Mouse (Mus musculus) forebrain, embryonic 12.5 days (tissue): Measurements from ENCODE around the gene Ttc30b. TPM values are rescaled to one million over a fixed set of nuclear protein-coding genes. Genes with fewer than 3 reads are reported as not detected.

Experiments
- ATAC-seq: fragments of 200-750 bp; cut with Nextera tagmentation; 2 replicates; pipeline ENCODE4 v1.8.0; 2017; ENCODE audit warnings: moderate TSS enrichment; ENCODE audit not compliant: low FRiP score
- H3K27ac ChIP-seq: fragments of 300-500 bp; sonication (generic); 2 replicates; pipeline ENCODE4 v1.5.1; 2016; ENCODE audit warnings: mild to moderate bottlenecking
- H3K27me3 ChIP-seq: fragments of 300-500 bp; sonication (generic); 2 replicates; pipeline ENCODE4 v1.6.1; 2016; ENCODE audit warnings: mild to moderate bottlenecking
- H3K36me3 ChIP-seq: fragments of 300-500 bp; sonication (generic); replicated peaks from 2 replicates; pipeline ENCODE4 v1.6.1; 2016; ENCODE audit warnings: mild to moderate bottlenecking
- H3K4me1 ChIP-seq: fragments of 300-500 bp; sonication (generic); 2 replicates; pipeline ENCODE4 v1.6.1; 2016
- H3K4me2 ChIP-seq: fragments of 300-500 bp; sonication (generic); 2 replicates; pipeline ENCODE4 v1.6.1; 2016; ENCODE audit warnings: mild to moderate bottlenecking, moderate library complexity
- H3K4me3 ChIP-seq: fragments of 300-500 bp; sonication (generic); replicated peaks from 2 replicates; pipeline ENCODE4 v1.5.1; 2016; ENCODE audit warnings: mild to moderate bottlenecking
- H3K9ac ChIP-seq: fragments of 300-500 bp; sonication (generic); 2 replicates; pipeline ENCODE4 v1.6.1; 2016; ENCODE audit warnings: mild to moderate bottlenecking
- H3K9me3 ChIP-seq: fragments of 300-500 bp; sonication (generic); 2 replicates; pipeline ENCODE4 v1.6.1; 2016
- WGBS: fragments of 180-500 bp; shearing (Covaris S2); methylation state at CpG from one replicate; pipeline ENCODE4 v1.1.7; 2016; 5-methylcytosine and 5-hydroxymethylcytosine counted together
- polyA plus RNA-seq: library from polyadenylated mRNA; unstranded; fragments of >200 nt; fragmentation: Nextera tagmentation; extraction: Ambion mirVana; gene quantifications from 2 replicates; pipeline ENCODE4 v1.2.1, GENCODE M21; 2016

Gene Ttc30b
- polyA plus RNA-seq, 1 experiment from 2014 or later = 7.8 TPM

GRCm38 (mm10) chr2:75933541-75933940 lies 4.8 kb downstream of the Ttc30b start:
- Histone ChIP-seq H3K4me1 (peaks cover 4% of the 10 kb centered on the region; the same call in 1 of the 2 replicates), H3K9ac (no peak overlapping the region), H3K4me2 (no peak overlapping the region), H3K4me3 (no peak overlapping the region), H3K9me3 (no peaks in the 10 kb centered on the region), H3K27ac (no peak overlapping the region), H3K27me3 (no peaks in the 10 kb centered on the region), H3K36me3 (peaks cover 3% of the 10 kb centered on the region; the same call in 1 of the 2 replicates)
- 53% methylated on average over 7 of the region's 7 CpGs for WGBS
- ATAC-seq = no peak

GRCm38 (mm10) chr2:75930941-75931340 lies 7.4 kb downstream of the Ttc30b start:
- Histone ChIP-seq H3K4me1 (no peaks in the 10 kb centered on the region), H3K27ac (no peak overlapping the region), H3K4me3 (no peak overlapping the region), H3K36me3 (peaks cover 9% of the 10 kb centered on the region; the same call in 1 of the 2 replicates), H3K4me2 (no peak overlapping the region), H3K9me3 (no peaks in the 10 kb centered on the region), H3K27me3 (no peaks in the 10 kb centered on the region), H3K9ac (no peak overlapping the region)
- no peak for ATAC-seq
- 96% methylated on average over 2 of the region's 2 CpGs for WGBS

- ATAC-seq = no peak
- Histone ChIP-seq H3K27me3 (no peaks in the 10 kb centered on the region), H3K4me2 (no peak overlapping the region), H3K9me3 (no peaks in the 10 kb centered on the region), H3K4me1 (no peaks in the 10 kb centered on the region), H3K36me3 (peaks cover 9% of the 10 kb centered on the region; the same call in 1 of the 2 replicates), H3K9ac (no peak overlapping the region), H3K4me3 (no peak overlapping the region), H3K27ac (no peak overlapping the region)
- WGBS = 94% methylated on average over 6 of the region's 6 CpGs
These were observed 8.5 kb downstream of the Ttc30b start for GRCm38 (mm10) chr2:75929786-75930444.

- Histone ChIP-seq H3K4me3 (no peak overlapping the region), H3K9ac (no peak overlapping the region), H3K4me2 (no peak overlapping the region), H3K9me3 (no peaks in the 10 kb centered on the region), H3K36me3 (peaks cover 9% of the 10 kb centered on the region; the same call in 1 of the 2 replicates), H3K27me3 (no peaks in the 10 kb centered on the region), H3K4me1 (peaks cover 4% of the 10 kb centered on the region; the same call in 1 of the 2 replicates), H3K27ac (no peak overlapping the region)
- ATAC-seq = no peak
- 93% methylated on average over 2 of the region's 2 CpGs for WGBS
These were observed 9.2 kb downstream of the Ttc30b start for GRCm38 (mm10) chr2:75929141-75929540.

GRCm38 (mm10) chr2:75928011-75928410 lies 10.4 kb downstream of the Ttc30b start:
- ATAC-seq = no peak
- WGBS = 87% methylated on average over 3 of the region's 3 CpGs

GRCm38 (mm10) chr2:75926061-75926460 lies 12.3 kb downstream of the Ttc30b start:
- Histone ChIP-seq H3K9me3 (no peaks in the 10 kb centered on the region), H3K4me3 (no peak overlapping the region), H3K27ac (no peak overlapping the region), H3K4me2 (no peak overlapping the region), H3K27me3 (no peaks in the 10 kb centered on the region), H3K4me1 (peaks cover 13% of the 10 kb centered on the region; the same call in 1 of the 2 replicates), H3K36me3 (peaks cover 6% of the 10 kb centered on the region; the same call in 1 of the 2 replicates), H3K9ac (no peak overlapping the region)
- 75% methylated on average over 5 of the region's 5 CpGs for WGBS
- no peak for ATAC-seq

More at GRCm38 (mm10) chr2:75928011-75928410, 10.4 kb downstream of the Ttc30b start:
- Histone ChIP-seq H3K9ac (no peak overlapping the region), H3K4me1 (peaks cover 13% of the 10 kb centered on the region; the same call in 1 of the 2 replicates), H3K36me3 (peaks cover 9% of the 10 kb centered on the region; the same call in 1 of the 2 replicates), H3K9me3 (no peaks in the 10 kb centered on the region), H3K27me3 (no peaks in the 10 kb centered on the region), H3K27ac (no peak overlapping the region), H3K4me3 (no peak overlapping the region), H3K4me2 (no peak overlapping the region)

GRCm38 (mm10) chr2:75923807-75924340 lies 14.5 kb downstream of the Ttc30b start:
- WGBS = 79% methylated on average over 4 of the region's 4 CpGs
- ATAC-seq = no peak
- Histone ChIP-seq H3K9ac (no peak overlapping the region), H3K9me3 (no peaks in the 10 kb centered on the region), H3K36me3 (peaks cover 6% of the 10 kb centered on the region; the same call in 1 of the 2 replicates), H3K4me2 (no peak overlapping the region), H3K27ac (no peak overlapping the region), H3K27me3 (no peaks in the 10 kb centered on the region), H3K4me1 (peaks cover 13% of the 10 kb centered on the region; the same call in 1 of the 2 replicates), H3K4me3 (no peak overlapping the region)

- Histone ChIP-seq H3K9me3 (no peaks in the 10 kb centered on the region), H3K36me3 (peaks cover 9% of the 10 kb centered on the region; the same call in 1 of the 2 replicates), H3K27ac (no peak overlapping the region), H3K9ac (no peak overlapping the region), H3K4me1 (no peaks in the 10 kb centered on the region), H3K4me2 (no peak overlapping the region), H3K4me3 (no peak overlapping the region), H3K27me3 (no peaks in the 10 kb centered on the region)
- 94% methylated on average over 3 of the region's 3 CpGs for WGBS
- no peak for ATAC-seq
These were observed 23.3 kb downstream of the Ttc30b start for GRCm38 (mm10) chr2:75915040-75915439.

GRCm38 (mm10) chr2:75907142-75907541 lies 31.2 kb downstream of the Ttc30b start:
- WGBS = 83% methylated on average over 1 of the region's 1 CpGs
- H3K27ac ChIP-seq = no peak overlapping the region

GRCm38 (mm10) chr2:75901869-75902268 lies 36.5 kb downstream of the Ttc30b start:
- H3K4me2 ChIP-seq = no peak overlapping the region
- ATAC-seq = no peak
- H3K9ac ChIP-seq = no peak overlapping the region
- no peak overlapping the region for H3K4me3 ChIP-seq
- H3K27me3 ChIP-seq = no peaks in the 10 kb centered on the region
- 88% methylated on average over 9 of the region's 9 CpGs for WGBS
- peaks cover 10% of the 10 kb centered on the region for H3K36me3 ChIP-seq
- H3K4me1 ChIP-seq = no peaks in the 10 kb centered on the region
- H3K9me3 ChIP-seq = no peaks in the 10 kb centered on the region
- no peak overlapping the region for H3K27ac ChIP-seq

More at GRCm38 (mm10) chr2:75907142-75907541, 31.2 kb downstream of the Ttc30b start:
- H3K4me3 ChIP-seq = no peak overlapping the region
- no peaks in the 10 kb centered on the region for H3K9me3 ChIP-seq
- H3K36me3 ChIP-seq = peaks cover 21% of the 10 kb centered on the region
- H3K27me3 ChIP-seq = no peaks in the 10 kb centered on the region
- ATAC-seq = no peak
- H3K4me1 ChIP-seq = no peaks in the 10 kb centered on the region
- H3K9ac ChIP-seq = no peak overlapping the region
- H3K4me2 ChIP-seq = no peak overlapping the region

GRCm38 (mm10) chr2:75900281-75900680 lies 38.1 kb downstream of the Ttc30b start:
- 81% methylated on average over 1 of the region's 1 CpGs for WGBS
- Histone ChIP-seq H3K9ac (no peak overlapping the region), H3K27ac (no peak overlapping the region)

GRCm38 (mm10) chr2:75895711-75896110 lies 42.7 kb downstream of the Ttc30b start:
- Histone ChIP-seq H3K4me2 (no peak overlapping the region), H3K4me3 (no peak overlapping the region), H3K27me3 (no peaks in the 10 kb centered on the region), H3K9me3 (no peaks in the 10 kb centered on the region), H3K4me1 (no peaks in the 10 kb centered on the region), H3K9ac (no peak overlapping the region), H3K36me3 (peaks cover 10% of the 10 kb centered on the region), H3K27ac (no peak overlapping the region)
- no peak for ATAC-seq
- WGBS = 88% methylated on average over 5 of the region's 5 CpGs

More at GRCm38 (mm10) chr2:75900281-75900680, 38.1 kb downstream of the Ttc30b start:
- no peak for ATAC-seq
- Histone ChIP-seq H3K9me3 (no peaks in the 10 kb centered on the region), H3K4me2 (no peak overlapping the region), H3K27me3 (no peaks in the 10 kb centered on the region), H3K36me3 (peaks cover 10% of the 10 kb centered on the region), H3K4me3 (no peak overlapping the region), H3K4me1 (no peaks in the 10 kb centered on the region)
